13 mouse cellular contexts compared by ENCODE assay signal in the genomic region with DNA sequence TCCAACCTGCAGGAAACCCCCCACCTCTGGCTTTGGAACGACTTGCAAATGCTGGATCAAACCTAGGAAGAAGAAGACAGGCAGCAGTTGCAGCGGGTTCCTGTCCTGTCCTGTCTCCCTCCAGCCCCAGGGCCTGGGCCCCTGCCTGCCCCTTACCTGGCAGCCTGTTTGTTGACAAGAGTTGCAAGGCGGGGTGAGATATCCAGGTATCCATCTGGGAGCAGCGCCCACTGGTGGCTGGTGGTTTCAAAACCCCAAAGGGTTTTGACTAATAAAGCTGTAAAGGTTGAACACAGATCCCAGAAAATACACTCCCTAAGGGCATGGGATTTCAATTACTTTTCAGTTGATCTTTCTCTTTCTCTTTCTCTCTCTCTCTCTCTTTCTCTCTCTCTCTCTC. TPM values are rescaled to one million over a fixed set of nuclear protein-coding genes. Genes with fewer than 3 reads are reported as not detected.
DNase-seq lines count a peak whose midpoint lies in the region; ATAC-seq and TF ChIP-seq lines count a peak whose summit lies in the region.
"Had no signal": no experiment of that assay in that cellular context is flagged by ENCODE, and none has a peak within 500 bp of the region (broad histone marks: within the 10 kb centered on the region; RNA-seq: fewer than 3 reads in every experiment).

No protein-coding gene starts in this region.

- no peaks in the 10 kb centered on the region for H3K36me3 ChIP-seq in hindbrain, postnatal 0 days (ENCODE audit: insufficient read depth, low read length)
- H3K36me3 ChIP-seq in hindbrain, embryonic 11.5 days (ENCODE audit: control insufficient read depth, insufficient read depth, low read length) = no peaks in the 10 kb centered on the region
- H3K36me3 ChIP-seq in thymus, adult 2 months (ENCODE audit: control insufficient read depth, insufficient read depth, low read length) = no peaks in the 10 kb centered on the region
- H3K36me3 ChIP-seq: embryonic facial prominence, embryonic 12.5 days; hindbrain, embryonic 15.5 days; limb, embryonic 12.5 days; midbrain, embryonic 13.5 days had no signal

- ATAC-seq in hindbrain, postnatal 0 days = no peak
- no peak for ATAC-seq in hindbrain, embryonic 11.5 days (ENCODE audit: low FRiP score)
- ATAC-seq: midbrain, embryonic 13.5 days had no signal

- WGBS in hindbrain, postnatal 0 days = 45% methylated on average over 4 of the region's 4 CpGs
- WGBS in hindbrain, embryonic 11.5 days = 28% methylated on average over 4 of the region's 4 CpGs
- WGBS in thymus, adult 2 months = 65% methylated on average over 4 of the region's 4 CpGs
- WGBS in bone marrow, adult 2 months = 56% methylated on average over 4 of the region's 4 CpGs

- peaks cover 8% of the 10 kb centered on the region; the same call in 1 of the 2 replicates for H3K4me1 ChIP-seq in hindbrain, postnatal 0 days (ENCODE audit: insufficient read depth, low read length)
- peaks cover 7% of the 10 kb centered on the region; the same call in 1 of the 2 replicates for H3K4me1 ChIP-seq in hindbrain, embryonic 11.5 days (replicated peaks; ENCODE audit: control insufficient read depth, insufficient read depth, low read length)
- peaks cover 5% of the 10 kb centered on the region; the same call in 1 of the 2 replicates for H3K4me1 ChIP-seq in thymus, adult 2 months (replicated peaks; ENCODE audit: control insufficient read depth, insufficient read depth, low read length)
- no peaks in the 10 kb centered on the region for H3K4me1 ChIP-seq in bone marrow, adult 2 months (ENCODE audit: control insufficient read depth, insufficient read depth, low read length)

- H3K4me2 ChIP-seq in hindbrain, postnatal 0 days (ENCODE audit: low read depth, low read length) = no peak overlapping the region
- no peak overlapping the region for H3K4me2 ChIP-seq in hindbrain, embryonic 11.5 days (replicated peaks; ENCODE audit: low read depth, low read length)
- H3K4me2 ChIP-seq: embryonic facial prominence, embryonic 12.5 days; hindbrain, embryonic 15.5 days; limb, embryonic 12.5 days; midbrain, embryonic 13.5 days had no signal

- H3K4me3 ChIP-seq in hindbrain, postnatal 0 days (ENCODE audit: low read length) = no peak overlapping the region
- no peak overlapping the region for H3K4me3 ChIP-seq in hindbrain, embryonic 11.5 days (ENCODE audit: low read depth, low read length)
- H3K4me3 ChIP-seq in thymus, adult 2 months (ENCODE audit: control insufficient read depth, insufficient read depth, low read length) = no peak overlapping the region
- H3K4me3 ChIP-seq in bone marrow, adult 2 months (replicated peaks; ENCODE audit: control insufficient read depth, low read depth, low read length) = no peak overlapping the region
- H3K4me3 ChIP-seq: embryonic facial prominence, embryonic 12.5 days; hindbrain, embryonic 15.5 days; limb, embryonic 12.5 days; midbrain, embryonic 13.5 days had no signal

- no peak for DNase-seq in hindbrain, postnatal 0 days (ENCODE audit: low spot score)
- no peak for DNase-seq in hindbrain, embryonic 11.5 days (ENCODE audit: low spot score)
- DNase-seq in thymus, adult 2 months = peak; percentile 47
- DNase-seq in thymus, adult 18-20 months = no peak
- peak; percentile 52 for DNase-seq in thymus, postnatal 25 days
- DNase-seq in cerebellum, postnatal 25 days = no peak
- no peak for DNase-seq in adipocyte (ENCODE audit: low spot score)
- DNase-seq: gastrocnemius, postnatal 14 days had no signal

- H3K9ac ChIP-seq in hindbrain, postnatal 0 days (replicated peaks; ENCODE audit: low read length) = no peak overlapping the region
- H3K9ac ChIP-seq in hindbrain, embryonic 11.5 days (ENCODE audit: low read depth, low read length) = no peak overlapping the region
- H3K9ac ChIP-seq: embryonic facial prominence, embryonic 12.5 days; hindbrain, embryonic 15.5 days; limb, embryonic 12.5 days; midbrain, embryonic 13.5 days had no signal

- peak; percentile 36 for TF ChIP-seq CTCF in hindbrain, postnatal 0 days (IDR thresholded peaks at IDR 0.05; ENCODE audit: low read depth)
- peak; percentile 62; the same call in 1 of the 2 replicates for TF ChIP-seq CTCF in thymus, adult 2 months (IDR thresholded peaks at IDR 0.05; ENCODE audit: borderline replicate concordance, control insufficient read depth, extremely low read depth, insufficient read depth, low read length, poor library complexity)
- TF ChIP-seq CTCF in bone marrow, adult 2 months (IDR thresholded peaks at IDR 0.05; ENCODE audit: control insufficient read depth, insufficient read depth, low read length) = peak; percentile 43; the same call in 1 of the 2 replicates

- H3K27ac ChIP-seq in hindbrain, postnatal 0 days = no peak overlapping the region
- H3K27ac ChIP-seq in hindbrain, embryonic 11.5 days (ENCODE audit: low read depth, low read length) = no peak overlapping the region
- no peak overlapping the region for H3K27ac ChIP-seq in thymus, adult 2 months (ENCODE audit: control insufficient read depth, insufficient read depth, low read length)
- no peak overlapping the region for H3K27ac ChIP-seq in bone marrow, adult 2 months (ENCODE audit: control insufficient read depth, insufficient read depth, low read depth, low read length, poor library complexity)
- H3K27ac ChIP-seq: embryonic facial prominence, embryonic 12.5 days; hindbrain, embryonic 15.5 days; limb, embryonic 12.5 days; midbrain, embryonic 13.5 days had no signal

- no peak for TF ChIP-seq POLR2A in thymus, adult 2 months (IDR thresholded peaks at IDR 0.05; ENCODE audit: control insufficient read depth, extremely low read depth, insufficient read depth, low read length, poor library complexity)
- TF ChIP-seq POLR2A in bone marrow, adult 2 months (IDR thresholded peaks at IDR 0.05; ENCODE audit: borderline replicate concordance, control insufficient read depth, low read depth, low read length) = no peak

- H3K9me3 ChIP-seq in hindbrain, postnatal 0 days (ENCODE audit: low read length) = no peaks in the 10 kb centered on the region
- H3K9me3 ChIP-seq in hindbrain, embryonic 11.5 days (ENCODE audit: control insufficient read depth, low read length) = no peaks in the 10 kb centered on the region
- H3K9me3 ChIP-seq: embryonic facial prominence, embryonic 12.5 days; hindbrain, embryonic 15.5 days; midbrain, embryonic 13.5 days had no signal

- no peaks in the 10 kb centered on the region for H3K27me3 ChIP-seq in hindbrain, postnatal 0 days (ENCODE audit: insufficient read depth, low read length)
- no peaks in the 10 kb centered on the region for H3K27me3 ChIP-seq in hindbrain, embryonic 11.5 days (ENCODE audit: control insufficient read depth, insufficient read depth, low read length)
- no peaks in the 10 kb centered on the region for H3K27me3 ChIP-seq in thymus, adult 2 months (ENCODE audit: control insufficient read depth, insufficient read depth, low read length)
- H3K27me3 ChIP-seq: embryonic facial prominence, embryonic 12.5 days; hindbrain, embryonic 15.5 days; midbrain, embryonic 13.5 days had no signal

RNA-seq across cellular contexts. Expression of gene Sh3pxd2a, which starts 24.0 kb away (rescaled TPM):
- total RNA-seq in hindbrain, postnatal 0 days (2014; rRNA removed) = 21.9 and 25.5 TPM in 2 replicates
- polyA plus RNA-seq in hindbrain, postnatal 0 days (2015; fragmentation: Nextera tagmentation; extraction: Ambion mirVana) = 1.4 and 1.8 TPM in 2 replicates
- 5.5 and 6.9 TPM in 2 replicates for polyA plus RNA-seq in hindbrain, embryonic 11.5 days (2014; fragmentation: Nextera tagmentation; extraction: Ambion mirVana)
- 19.4 and 21.0 TPM in 2 replicates for polyA plus RNA-seq in thymus, adult 2 months (2012; rRNA removed)
- 6.3 and 8.3 TPM in 2 replicates for polyA plus RNA-seq in bone marrow, adult 2 months (2011; ENCODE audit: insufficient read depth, insufficient read length, low replicate concordance, missing spikeins)

RNA-seq across cellular contexts. Expression of gene Stn1, which starts 49.1 kb away (rescaled TPM):
- total RNA-seq in hindbrain, postnatal 0 days (2014; rRNA removed) = 19.1 and 44.5 TPM in 2 replicates
- polyA plus RNA-seq in hindbrain, postnatal 0 days (2015; fragmentation: Nextera tagmentation; extraction: Ambion mirVana) = 20.9 and 22.7 TPM in 2 replicates
- polyA plus RNA-seq in hindbrain, embryonic 11.5 days (2014; fragmentation: Nextera tagmentation; extraction: Ambion mirVana) = 46.8 and 55.4 TPM in 2 replicates
- polyA plus RNA-seq in thymus, adult 2 months (2012; rRNA removed) = 24.2 and 24.8 TPM in 2 replicates
- 7.5 and 19.1 TPM in 2 replicates for polyA plus RNA-seq in bone marrow, adult 2 months (2011; ENCODE audit: insufficient read depth, insufficient read length, low replicate concordance, missing spikeins)

Comparison
In these comparisons a context has a peak if more than half of its experiments do, and no peak if none do; other contexts are left out.
1. DNase-seq: peak in thymus, adult 2 months (single experiment) and thymus, postnatal 25 days (single experiment); none in hindbrain, postnatal 0 days (single experiment), hindbrain, embryonic 11.5 days (single experiment), thymus, adult 18-20 months (0 of 2), cerebellum, postnatal 25 days (0 of 2) and adipocyte (single experiment).
2. Peak in every context shown above with its lines, with median percentiles within 50 percentile points of each other: CTCF ChIP-seq.